Mouse (Mus musculus) retina, embryonic 14.5 days (tissue): Measurements from ENCODE around the gene Smim24.

ENCODE experiments used
- DNase-seq: peaks from one replicate; pipeline ENCODE4 v3.0.0-alpha.2; 2015; ENCODE audit warnings: low spot score

The Smim24 gene

GRCm38 (mm10) chr10:81392781-81393185 lies at the start of gene Smim24:
TSS of gene Smim24 (plus strand) at chr10:81393051.
- DNase-seq, result no peak

DNA sequence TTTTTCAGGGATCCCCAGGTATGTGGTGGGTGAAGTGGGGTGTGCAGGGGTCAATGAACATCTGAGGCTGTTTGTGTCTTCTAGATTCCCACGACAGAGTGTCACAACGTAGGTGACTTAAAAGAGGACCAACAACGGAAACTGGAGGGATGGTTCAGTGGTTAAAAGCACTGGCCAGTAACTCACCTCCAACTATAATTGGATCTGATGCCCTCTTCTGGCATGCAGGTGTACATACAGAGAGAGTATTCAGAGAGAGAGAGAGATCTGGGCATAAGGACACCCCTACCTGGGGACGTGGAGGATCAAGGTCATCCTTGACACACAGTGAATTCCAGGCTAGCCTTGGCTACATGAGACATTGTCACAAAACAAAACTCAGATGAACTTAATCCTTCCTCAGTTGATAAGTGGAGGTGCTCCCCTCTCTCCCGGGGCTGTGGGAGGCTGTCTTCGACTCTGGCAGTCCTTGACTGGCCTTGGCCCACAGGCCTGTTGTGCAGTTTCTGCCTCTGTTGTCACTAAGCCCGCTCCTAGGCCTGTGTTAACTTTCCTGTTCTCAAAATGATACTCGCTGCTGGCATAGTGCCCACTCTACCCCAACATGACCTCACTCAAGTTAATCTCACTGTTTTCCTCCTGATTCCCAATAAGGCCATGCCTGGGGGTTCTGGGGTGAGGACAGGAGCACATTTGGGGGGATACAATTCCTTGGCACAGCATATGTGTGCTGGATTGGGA lies 48.3 kb upstream of the Smim24 start:
- DNase-seq, result no peak

GRCm38 (mm10) chr10:81345162-81345534 lies 47.7 kb upstream of the Smim24 start:
- DNase-seq, result no peak

DNA sequence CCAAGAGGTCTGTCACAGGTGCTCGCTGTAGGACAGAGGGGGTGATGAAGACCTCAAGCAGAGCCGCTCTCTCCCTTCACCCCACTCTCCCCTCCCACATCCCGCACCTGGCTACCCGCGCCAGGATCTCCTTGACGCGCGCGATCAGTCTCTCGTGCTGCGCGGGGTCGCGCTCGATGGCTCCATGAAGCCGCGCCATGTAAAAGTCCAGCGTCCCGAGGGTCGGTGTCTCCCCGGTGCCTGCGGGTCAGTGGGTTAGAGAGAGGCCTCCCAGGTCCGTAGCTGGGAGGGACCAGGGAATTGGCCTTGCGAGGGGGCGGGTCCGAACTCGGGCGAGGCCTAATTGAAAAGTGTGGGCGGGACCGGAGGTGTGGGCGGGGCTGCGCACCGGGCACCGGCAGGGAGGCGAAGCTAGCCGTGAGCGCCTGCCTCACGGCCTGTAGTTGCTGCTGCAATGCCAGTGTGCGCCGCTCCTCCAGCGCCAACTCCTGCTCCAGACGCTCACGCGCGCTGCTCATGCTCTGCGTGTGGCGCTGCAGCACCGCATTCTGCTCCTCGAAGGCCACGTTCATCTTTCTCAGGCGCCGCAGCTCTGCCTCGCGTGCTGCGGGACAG lies 46.3 kb upstream of the Smim24 start:
- peak; percentile 73 for DNase-seq

DNA sequence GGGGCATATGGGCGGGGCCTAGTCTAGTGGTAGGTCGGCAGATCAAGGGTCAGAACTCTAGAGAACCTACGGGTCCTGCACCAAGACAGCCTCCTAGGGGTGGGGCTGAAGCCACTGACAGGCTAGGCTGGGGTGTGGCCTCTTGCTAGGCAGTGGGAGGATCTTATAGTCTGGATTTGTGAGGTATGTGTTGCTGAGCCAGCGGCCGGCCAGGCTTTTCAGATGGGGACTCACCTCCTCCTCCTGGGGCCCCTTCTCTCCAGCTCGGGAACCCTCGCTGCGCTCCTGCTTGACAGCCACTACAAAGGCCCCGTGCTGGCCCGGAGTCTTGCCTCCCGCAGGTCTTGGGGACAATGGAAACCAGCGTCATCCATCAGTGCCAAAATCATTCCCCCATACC lies 43.7 kb upstream of the Smim24 start:
- DNase-seq, result no peak

DNA sequence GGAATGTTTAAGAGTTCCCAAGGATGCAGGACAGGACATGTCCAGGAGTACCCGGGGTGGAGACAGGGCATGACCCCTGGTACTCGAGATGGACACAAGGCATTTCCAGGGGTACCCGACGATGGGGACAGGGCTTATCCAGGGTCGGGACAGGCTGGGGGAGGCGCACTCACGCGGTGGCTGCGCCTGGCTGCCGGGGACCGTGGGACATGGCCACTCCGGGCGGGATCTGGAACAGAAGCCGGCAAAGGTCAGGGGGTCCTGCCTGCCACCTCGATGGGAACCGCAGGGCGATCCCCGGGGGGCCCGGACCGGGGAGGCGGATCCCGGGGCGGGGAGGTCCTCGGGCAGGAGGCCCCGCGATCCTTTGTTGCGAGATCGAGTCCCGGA lies 42.9 kb upstream of the Smim24 start:
- DNase-seq, result no peak

GRCm38 (mm10) chr10:81350351-81351063 lies 42.3 kb upstream of the Smim24 start, which contains the start of gene Hmg20b:
TSS of gene Hmg20b (minus strand) at chr10:81350480.
- peak; percentile 99 for DNase-seq

DNA sequence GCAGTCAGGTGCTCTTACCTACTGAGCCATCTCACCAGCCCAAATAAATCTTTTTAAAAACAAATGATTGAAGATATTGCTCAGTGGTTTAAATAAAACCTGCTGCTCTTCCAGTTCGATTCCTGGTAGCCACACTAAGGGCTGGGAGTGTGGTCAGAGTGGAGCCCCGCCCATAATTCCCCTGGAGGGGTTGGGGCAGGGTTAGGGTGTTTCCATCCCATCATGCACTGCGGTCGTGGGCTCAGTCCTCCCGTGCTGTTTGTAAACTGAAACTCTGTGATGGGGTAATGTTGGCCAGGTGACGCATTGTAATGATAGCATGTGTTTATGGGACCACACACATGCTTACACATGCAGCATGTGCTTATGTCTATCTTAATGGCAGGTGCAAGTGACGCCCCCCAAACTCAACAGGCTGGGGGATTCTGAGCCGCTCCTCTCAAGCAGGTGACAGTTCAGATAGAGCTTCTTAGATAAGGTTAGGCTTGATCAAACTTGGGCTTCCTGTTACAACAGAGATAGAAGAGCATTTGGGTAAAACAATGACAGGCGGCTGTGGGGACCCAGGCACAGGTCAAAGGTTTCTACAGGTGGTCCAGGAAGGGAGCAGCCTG lies 41.1 kb upstream of the Smim24 start:
- DNase-seq, result no peak

DNA sequence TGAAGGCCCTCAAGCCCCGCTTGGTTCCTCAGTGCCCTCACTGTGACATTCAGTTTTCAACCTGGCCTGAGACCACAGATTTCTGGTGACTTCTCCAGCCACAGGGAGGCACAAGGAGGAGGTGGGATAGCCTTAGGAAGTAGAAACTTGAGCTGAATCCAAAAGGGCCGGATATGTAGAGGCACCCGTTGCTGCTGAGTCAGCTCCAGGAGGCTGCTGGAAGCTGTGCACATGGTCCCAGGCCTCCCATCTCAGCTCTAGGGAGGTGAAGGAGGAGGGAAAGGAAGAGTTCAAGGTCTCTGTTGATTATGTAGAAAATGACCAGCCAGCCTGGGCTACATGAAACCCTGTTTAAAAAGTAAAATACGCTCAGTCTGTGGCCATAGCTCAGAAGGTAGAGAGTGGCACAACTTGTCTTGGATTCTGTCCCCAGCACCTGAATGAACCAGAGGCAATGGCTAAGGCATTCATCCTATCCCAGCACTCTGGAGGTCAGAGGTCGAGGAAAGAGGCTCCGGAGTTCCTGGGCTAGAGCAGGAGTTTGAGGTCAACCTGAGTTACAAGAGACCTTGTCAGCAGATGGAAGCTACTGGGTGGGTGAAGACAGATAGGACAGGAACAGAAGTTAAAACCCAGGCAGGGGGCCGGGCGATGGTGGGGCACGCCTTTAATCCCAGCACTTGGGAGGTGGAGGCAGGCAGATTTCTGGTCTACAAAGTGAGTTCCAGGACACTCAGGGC lies 37.9 kb upstream of the Smim24 start:
- no peak for DNase-seq

DNA sequence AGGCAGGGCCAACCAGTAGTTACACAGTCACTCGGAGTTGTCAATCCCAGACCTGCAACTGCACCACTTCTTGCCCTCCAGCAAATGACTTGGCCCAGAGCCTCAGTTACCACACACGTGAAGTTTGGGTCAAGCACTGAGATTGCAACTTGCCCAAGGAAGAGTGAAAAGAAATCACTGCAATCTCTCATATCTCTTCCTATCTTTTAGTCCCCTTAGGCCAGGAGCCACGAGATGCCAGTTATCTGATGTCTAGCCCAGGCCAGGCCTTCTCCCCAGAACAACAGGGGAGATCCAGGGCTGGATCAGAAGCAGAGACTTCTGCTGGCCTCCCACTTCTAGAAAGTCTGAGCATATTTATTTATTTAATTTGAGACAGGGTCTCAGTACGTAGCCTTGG lies 37.3 kb upstream of the Smim24 start:
- DNase-seq, result no peak

DNA sequence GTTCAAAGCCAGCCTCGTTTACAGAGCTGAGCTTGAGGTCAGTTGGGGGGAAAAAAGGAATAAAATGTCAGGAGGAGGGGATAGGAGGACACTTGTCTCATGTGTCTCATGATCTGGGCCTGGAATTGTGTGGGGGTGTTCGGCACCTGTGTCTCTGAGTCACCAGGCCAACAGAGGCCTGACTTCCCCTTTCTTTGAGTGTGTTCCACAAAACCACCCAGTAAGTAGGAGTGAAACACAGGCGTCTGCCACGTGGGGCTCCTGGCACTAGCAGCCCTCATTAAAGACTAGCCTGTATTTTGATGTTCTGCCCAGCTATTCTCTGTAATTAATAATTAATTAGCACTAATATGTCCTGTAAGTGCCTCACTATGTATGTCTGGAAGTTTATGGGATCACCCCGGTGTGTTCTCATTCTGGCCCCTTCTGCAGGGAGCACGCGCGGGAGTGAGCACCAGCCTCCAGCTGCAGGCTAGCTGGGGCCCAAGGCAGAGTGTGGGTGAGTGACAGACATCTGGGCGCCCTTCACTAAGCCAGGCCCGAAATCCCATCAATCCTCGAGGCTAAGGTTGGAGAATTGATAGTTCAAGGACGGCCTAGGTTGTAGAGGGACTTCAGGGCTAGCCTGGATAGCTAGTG lies 36.4 kb upstream of the Smim24 start:
- DNase-seq, result no peak

GRCm38 (mm10) chr10:81356991-81357844 lies 35.6 kb upstream of the Smim24 start, which contains the start of gene Mfsd12:
TSS of gene Mfsd12 (plus strand) at chr10:81357491.
- DNase-seq, result peak; percentile 92

GRCm38 (mm10) chr10:81358209-81358608 lies 34.6 kb upstream of the Smim24 start:
- no peak for DNase-seq

DNA sequence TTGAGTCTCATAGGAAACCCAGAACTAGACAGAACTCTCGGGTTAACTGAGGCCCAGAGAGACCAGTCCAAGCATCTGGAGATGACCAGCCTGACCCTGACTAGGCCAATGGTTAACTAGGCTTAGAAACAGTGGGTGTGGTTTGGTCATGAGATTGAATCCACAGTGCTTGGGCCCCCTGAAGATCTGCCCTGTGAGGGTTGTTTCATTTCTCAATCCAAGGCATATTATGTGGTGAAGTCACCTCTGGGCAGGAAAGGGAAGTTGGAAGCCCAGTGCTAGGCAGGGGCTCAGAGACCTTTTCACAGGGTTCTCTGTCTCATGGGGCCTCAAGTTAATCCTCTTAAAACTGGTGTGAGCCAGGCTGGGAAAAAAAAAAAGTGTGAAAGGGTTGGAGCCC lies 34.0 kb upstream of the Smim24 start:
- DNase-seq, result no peak

DNA sequence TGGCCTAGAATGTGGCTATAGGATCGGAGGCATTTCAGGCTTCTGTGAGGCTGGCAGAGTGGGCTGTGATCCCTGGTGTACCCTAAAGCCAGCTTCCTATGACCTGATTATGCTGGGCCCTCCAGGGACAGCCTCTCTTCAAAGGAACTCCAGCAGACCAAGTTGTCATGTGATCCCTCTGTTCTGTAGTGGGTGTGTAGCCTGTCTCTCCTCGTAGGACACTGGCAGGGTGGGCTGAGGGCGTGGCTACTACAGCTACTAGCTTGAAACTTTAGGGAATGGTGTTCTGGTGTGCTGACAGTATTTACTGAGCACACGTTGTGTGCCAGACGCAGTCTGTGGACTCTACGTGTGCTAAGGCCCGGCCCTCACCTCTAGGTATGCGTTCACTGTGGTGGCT lies 32.1 kb upstream of the Smim24 start:
- DNase-seq, result no peak

- DNase-seq, result no peak
Measured at GRCm38 (mm10) chr10:81362336-81362949, 30.4 kb upstream of the Smim24 start.

DNA sequence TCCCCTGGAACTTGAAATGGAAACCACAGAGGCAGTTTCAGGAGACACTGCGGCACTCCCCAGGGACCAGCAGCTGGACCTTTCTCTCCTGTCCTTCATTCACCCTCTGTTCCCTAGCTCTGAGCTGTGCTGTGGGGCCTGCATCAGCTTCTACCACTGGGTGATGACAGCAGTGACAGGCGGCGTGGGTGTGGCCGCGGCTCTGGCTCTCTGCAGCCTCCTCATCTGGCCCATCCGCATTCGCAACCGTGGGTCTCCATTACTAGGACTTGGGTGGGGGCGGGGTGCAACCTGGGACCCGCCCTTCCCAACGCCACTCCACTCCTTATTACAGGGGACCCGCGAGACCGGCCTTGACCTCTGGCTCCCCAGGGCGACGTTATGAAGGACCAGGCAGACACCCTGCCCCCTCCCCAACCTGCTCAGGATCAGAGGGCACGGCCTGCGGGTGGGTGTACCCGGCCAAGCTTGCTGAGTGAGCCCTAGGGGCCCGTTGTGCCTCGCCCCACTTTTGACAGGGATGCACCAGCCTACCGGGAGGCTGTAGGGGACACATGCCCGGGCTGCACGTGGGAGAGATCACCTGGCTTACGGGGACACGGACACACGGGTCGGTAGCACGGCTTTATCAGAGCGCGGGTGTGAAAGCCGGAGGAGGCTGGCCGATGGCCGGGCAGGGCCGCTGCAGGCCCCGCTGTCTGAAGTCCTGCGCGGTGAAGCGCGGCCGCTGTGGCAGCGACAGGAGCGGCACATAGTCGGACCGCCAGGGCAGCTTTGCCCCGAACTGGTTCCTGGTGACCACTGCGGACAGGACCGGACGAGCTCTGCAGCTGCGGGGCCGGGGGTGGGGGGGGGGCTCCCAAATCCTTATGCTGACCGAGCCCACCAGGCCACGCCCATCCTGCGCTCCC lies 29.2 kb upstream of the Smim24 start:
- no peak for DNase-seq

DNA sequence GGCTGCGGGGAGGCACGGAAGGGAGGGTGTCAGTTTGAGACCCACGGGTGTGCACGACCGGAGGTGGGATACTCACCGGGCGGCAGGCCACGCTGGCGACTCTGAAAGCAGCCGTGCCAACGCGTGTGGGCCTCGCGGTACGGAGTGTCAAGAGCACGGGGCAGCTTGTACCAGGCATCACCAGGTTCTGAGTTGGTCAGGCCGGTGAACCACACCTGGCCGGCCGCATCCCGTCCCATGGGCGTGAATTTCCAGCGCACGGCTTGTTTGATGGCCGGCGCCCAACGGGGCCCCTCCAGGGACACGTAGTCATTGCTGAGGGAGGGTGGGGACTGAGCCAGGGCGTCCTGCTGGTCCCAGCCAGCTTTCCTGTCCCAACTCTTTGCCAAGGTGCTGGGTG lies 28.2 kb upstream of the Smim24 start:
- DNase-seq, result no peak

DNA sequence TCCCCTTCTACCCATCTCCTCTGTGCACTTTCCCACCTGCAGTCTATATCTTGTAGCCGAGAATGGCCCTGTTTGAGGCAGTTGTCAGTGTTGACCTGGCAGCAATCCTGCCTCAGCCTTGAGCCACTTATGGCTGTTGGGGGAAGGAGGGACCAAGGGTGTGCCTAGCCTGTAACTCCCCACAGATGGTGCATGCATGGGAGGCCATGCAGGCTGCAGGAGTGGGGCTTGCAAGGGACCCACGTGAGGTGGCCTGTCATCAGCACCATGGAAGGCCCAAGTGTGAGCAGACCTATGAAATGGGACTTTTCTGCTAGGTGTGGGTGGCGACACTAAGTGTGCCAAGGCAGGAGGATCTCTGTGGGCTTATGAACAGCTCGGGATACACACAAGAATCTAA lies 27.8 kb upstream of the Smim24 start:
- no peak for DNase-seq
